Mouse (Mus musculus) cerebellum, postnatal 10 days (tissue): ENCODE results near the gene Syf2.
A peak's percentile ranks its signal among the peaks of the same experiment; 100 is the strongest.
"Not testable (repeated sequence)": the region's sequence is repeated elsewhere in the genome, so short reads cannot be mapped to it uniquely, and the experiment has no call there.

Experiments
- DNase-seq, 2 experiments: peaks; one replicate each; pipeline ENCODE4 v3.0.0; 2021; ENCODE audit warnings: mixed read lengths in 2 of 2

Gene Syf2

GRCm38 (mm10) chr4:134930684-134931481 lies at the start of gene Syf2:
TSS of gene Syf2 (plus strand) at chr4:134930898.
- peak; percentile 98 for DNase-seq

DNA sequence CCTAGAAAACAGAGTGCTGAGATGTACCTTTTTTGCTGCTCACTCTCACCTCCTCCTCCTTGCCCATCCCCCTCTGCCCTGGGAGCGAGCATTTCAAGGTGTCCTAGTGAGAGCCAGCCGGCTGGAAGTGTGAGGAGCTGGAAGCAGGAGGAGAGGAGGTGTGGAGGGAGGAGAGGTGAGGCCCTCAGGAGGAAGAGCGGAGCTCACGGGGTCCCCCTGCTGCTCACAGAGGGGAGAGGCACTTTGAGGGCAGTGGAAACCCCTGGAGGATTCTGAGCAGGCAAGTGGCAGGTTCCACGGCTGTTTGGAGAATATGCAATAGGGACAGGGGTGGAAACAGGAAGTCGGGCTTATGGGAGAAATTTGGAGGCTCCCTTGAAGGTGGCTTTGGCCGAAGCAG lies 47.4 kb upstream of the Syf2 start:
- DNase-seq = peak; percentile 28 to 31

DNA sequence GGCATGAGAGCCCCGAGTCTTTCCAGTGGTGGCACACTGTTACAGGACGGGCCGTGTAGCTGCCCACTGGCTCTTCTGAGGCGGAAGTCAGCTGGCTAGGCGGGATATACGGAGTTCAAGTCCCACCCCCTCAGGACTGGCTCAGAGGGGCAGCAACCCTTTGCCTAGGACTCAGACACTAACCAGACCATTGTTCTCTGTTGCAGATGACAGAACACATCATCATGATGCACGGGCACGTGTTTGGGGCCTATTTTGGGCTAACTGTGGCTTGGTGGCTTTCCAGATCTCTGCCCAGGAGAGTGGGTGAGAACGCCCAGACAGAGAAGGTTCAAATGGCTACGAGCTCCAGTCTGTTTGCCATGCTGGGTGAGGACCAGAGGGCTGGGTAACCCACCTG lies 46.9 kb upstream of the Syf2 start:
- DNase-seq = no peak

GRCm38 (mm10) chr4:134884364-134884763 lies 46.3 kb upstream of the Syf2 start:
- no peak for DNase-seq

DNA sequence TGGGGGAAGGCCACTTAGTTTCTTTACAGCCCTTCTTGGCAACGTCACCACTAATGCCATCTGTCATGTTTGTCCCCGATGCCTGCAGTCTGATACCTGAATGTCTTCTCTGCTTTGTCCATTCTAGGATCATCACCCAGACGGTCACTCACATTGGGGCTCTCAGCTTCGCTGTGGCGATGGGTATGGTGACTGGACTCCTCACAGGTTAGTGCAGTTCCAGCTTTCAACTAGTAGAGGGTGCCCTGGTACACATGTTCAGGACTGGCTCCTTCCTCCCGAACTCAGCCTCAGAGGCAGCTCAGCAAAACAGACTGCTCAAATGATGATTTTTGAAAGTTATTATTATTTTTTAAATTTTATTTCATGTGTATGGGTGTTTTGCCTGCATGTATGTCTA lies 38.6 kb upstream of the Syf2 start:
- peak; percentile 79 to 82 for DNase-seq

- no peak for DNase-seq
Measured at GRCm38 (mm10) chr4:134897256-134897655, 33.4 kb upstream of the Syf2 start.

GRCm38 (mm10) chr4:134901126-134901525 lies 29.6 kb upstream of the Syf2 start:
- DNase-seq = no peak

DNA sequence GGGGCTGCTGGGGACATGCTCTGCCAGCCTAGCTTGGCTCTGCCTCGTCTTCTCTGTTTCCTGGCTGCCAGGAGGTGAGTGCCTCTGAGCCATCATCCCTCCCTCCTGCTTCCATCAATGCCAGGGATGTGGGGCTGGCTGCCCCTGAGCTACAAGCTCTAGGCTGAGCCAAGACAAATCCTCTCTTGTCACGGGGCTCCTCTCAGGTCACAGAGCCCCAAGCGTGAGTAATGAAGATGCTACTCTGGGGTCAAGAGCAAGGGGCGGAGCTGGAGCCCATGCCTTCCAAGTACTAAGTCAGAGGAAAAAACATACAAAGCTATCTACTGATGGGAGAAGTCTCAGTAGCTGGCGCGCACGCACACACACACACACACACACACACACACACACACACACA lies 27.7 kb upstream of the Syf2 start:
- DNase-seq = no peak

DNA sequence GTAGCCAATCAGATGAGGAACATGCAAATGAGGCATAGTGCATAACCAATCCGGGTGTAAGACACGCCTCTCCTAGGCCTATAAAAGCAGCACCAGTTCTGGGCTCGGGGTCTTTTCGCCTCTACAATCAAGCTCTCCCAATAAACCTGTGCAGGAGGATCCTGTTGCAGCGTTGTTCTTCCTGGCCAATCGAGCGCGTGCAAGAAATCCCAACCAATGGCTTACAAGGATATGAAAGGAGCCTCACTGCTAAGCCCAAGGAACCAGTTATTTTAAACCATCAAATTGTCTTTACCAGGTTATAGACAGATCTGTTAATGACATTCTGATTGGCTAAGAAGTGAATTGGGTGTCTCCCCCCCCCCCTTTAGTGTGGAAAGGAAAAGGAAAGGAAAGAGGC lies 19.3 kb upstream of the Syf2 start:
- not testable (repeated sequence) for DNase-seq

- DNase-seq = peak; percentile 85 to 87
Measured at GRCm38 (mm10) chr4:134913413-134913812, 17.3 kb upstream of the Syf2 start.

DNA sequence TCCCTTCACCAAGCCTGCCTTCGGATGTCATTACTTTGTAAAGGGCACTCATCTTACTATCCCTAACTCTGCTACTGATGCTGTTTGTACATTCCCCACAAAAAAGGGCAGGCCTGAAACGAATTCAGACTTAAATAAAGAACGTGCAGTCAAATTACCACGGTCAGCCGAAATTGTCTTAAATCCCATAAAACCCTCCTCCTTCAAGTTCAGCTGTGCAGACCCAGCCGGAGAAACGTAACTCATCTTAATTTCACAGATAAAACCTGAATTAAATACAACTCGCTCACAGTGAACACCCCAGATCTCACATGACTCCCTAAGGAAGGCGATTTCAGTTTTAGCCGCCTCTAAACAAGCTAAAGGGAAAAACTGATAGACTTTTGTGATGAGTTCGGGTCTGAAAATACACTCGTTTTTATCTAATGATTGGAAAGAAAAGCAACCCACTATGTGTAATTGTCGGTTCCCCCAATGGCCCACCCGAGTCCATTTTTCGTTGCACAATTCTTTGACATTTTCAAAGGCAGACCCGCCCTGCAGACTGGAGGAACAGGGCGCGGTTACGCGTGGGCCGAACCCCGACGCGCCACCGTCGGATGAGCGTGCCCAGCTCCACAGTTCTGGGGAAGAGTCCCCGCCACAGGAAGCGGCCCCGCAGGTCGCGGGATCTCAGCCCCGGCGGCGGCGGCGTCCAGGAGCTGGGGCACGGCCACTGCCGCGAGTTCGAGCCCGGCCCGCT lies 16.4 kb upstream of the Syf2 start:
- no peak for DNase-seq

DNA sequence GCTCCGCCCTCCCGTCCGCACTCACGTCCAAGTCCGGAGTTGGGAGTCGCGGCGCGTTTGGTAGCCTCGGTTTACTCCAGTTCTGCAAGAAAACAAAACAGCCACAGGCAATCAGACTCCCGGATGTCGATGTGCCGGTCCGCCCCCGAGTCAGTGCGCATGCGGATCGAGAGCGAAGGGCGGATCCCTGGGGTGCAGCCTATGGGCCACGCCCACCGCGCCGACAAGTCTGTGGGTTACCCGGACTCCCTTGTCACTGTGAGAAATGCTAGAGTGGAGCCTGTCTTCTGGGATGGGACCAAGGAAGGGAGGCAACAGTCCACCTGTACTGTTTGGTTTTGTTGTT lies 15.9 kb upstream of the Syf2 start, which contains the start of gene Tmem50a:
Tmem50a (minus strand) TSS at position 161 of the 346 bp plus-strand sequence.
- peak; percentile 93 to 96 for DNase-seq

DNA sequence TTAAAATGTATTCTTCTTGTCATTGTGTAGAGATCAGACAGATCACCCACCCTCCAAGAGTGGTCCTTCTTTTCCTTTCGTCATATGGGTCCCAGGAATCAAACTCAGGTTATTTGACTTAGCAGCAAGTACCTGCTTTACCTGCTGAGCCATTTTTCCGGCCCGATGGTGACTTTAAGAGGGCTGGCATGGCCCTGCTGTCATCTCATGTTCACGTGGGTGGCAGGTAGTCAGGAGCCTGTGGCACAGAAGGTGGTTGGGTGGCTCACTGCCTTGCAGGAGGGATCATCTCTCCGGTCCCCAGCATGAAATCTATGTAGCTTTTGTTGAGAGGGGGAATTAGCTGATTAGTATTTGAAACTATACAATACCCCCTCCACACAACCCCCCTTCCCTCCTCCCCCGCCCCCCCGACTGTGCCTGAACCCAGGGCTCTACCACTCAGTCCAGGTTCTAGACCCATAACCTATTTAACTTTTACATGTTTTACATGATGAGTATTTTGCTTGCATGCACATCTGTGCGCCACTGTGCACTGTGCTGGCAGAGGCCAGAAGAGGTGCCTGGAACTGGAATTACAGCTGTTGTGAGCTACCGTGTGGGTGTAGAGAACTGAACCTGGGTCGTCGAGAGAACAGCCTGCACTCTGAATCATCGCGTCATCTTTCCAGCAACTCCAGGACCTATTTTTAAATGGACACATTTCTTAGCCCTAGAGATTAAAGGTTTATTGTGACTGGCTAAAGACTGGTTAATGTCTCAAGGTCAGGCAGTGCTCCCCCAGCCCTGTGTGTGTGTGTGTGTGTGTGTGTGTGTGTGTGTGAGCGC lies 15.3 kb upstream of the Syf2 start:
- DNase-seq = peak; percentile 28 to 41

DNA sequence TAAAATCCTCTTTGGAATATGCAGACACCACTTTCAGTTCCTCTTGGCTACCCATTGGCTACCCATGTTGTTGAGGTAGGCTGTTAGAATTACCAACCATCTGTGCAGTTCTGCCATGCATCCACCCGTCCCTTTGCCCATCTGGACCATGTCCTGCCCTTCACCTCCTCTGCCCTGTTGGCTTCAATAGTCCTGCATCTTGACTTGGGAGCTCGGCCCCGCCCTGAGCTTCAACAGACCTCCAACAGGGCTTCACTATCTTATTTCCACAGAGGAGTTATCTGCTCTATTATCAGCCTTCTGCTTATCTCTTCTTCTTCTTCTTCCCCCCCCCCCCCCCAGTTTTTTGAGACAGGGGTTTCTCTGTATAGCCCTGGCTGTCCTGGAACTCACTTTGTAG lies 13.5 kb upstream of the Syf2 start:
- DNase-seq = no peak

DNA sequence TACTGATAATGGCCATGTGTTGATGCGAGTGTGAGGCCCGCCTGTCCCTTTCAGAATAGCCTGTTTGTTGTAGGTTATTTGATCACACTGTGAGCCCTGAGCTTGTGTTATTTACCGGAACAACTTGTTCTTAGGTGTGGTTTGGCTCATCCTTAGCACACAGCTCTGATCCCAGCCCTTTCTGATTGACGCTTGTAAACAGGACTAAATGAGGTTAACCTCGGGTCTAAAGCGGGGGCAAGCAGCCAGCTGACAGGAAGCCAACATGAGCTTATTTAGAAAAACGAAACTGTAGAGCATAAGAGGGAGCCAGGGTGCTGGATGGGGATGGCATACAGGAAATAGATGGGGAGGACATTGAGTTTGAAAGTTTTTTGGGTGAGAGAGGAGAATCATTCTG lies 12.3 kb upstream of the Syf2 start:
- peak; percentile 30 to 41 for DNase-seq

GRCm38 (mm10) chr4:134919733-134920540 lies 10.8 kb upstream of the Syf2 start:
- DNase-seq = no peak

DNA sequence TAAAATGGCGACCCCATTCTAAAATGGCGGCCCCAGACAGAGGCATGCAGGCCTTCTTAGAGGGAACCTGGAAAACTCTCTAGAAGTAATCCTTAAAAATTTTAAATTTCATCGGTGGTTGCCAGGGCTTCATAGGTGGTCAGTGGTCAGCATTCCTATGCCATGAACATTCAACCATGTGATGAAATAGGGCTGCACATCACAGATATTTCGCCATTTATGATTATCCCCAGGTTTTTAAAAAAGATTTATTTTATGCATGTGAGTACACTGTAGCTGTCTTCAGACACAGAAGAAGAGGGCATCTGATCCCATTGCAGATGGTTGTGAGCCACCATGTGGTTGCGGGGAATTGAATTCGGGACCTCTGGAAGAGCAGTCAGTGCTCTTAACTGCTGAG lies 10.1 kb upstream of the Syf2 start:
- no peak for DNase-seq

GRCm38 (mm10) chr4:134921703-134922102 lies 9.0 kb upstream of the Syf2 start:
- DNase-seq = no peak

GRCm38 (mm10) chr4:134922111-134922924 lies 8.4 kb upstream of the Syf2 start:
- no peak for DNase-seq

GRCm38 (mm10) chr4:134922925-134923244 lies 7.8 kb upstream of the Syf2 start:
- DNase-seq = peak; percentile 87 to 88

- peak; percentile 99 for DNase-seq
Measured at GRCm38 (mm10) chr4:134923258-134924018, 7.3 kb upstream of the Syf2 start, which contains the start of gene Rsrp1. TSS of gene Rsrp1 (plus strand) at chr4:134923592.
